Mouse (Mus musculus) liver, postnatal 0 days (tissue): ENCODE measurements around the gene Tex12. TPM values are rescaled to one million over a fixed set of nuclear protein-coding genes. Genes with fewer than 3 reads are reported as not detected.

Source experiments
- ATAC-seq: fragments of 200-750 bp; cut with Nextera tagmentation; 2 replicates; pipeline ENCODE4 v1.8.0; 2017; ENCODE audit warnings: mild to moderate bottlenecking, moderate library complexity
- DNase-seq: peaks from one replicate; pipeline ENCODE4 v3.0.0-alpha.2; 2016
- H3K27ac ChIP-seq: fragments of 300-500 bp; sonication (generic); 2 replicates; pipeline ENCODE4 v1.5.1; 2014; ENCODE audit warnings: antibody characterized with exemption, moderate library complexity, mild to moderate bottlenecking, low read depth
- H3K27me3 ChIP-seq: fragments of 300-500 bp; sonication (generic); 2 replicates; pipeline ENCODE4 v1.6.1; 2014; ENCODE audit warnings: low read length, control low read depth, mixed read lengths; ENCODE audit not compliant: insufficient read depth
- H3K36me3 ChIP-seq: fragments of 300-500 bp; sonication (generic); replicated peaks from 2 replicates; pipeline ENCODE4 v1.6.1; 2014; ENCODE audit warnings: mild to moderate bottlenecking, control low read depth, low read length, moderate library complexity, mixed read lengths; ENCODE audit not compliant: insufficient read depth
- H3K4me1 ChIP-seq: fragments of 300-500 bp; sonication (generic); 2 replicates; pipeline ENCODE4 v1.6.1; 2014; ENCODE audit warnings: antibody characterized with exemption, mild to moderate bottlenecking, control low read depth; ENCODE audit not compliant: insufficient read depth
- H3K4me2 ChIP-seq: fragments of 300-500 bp; sonication (generic); 2 replicates; pipeline ENCODE4 v1.6.1; 2014; ENCODE audit warnings: low read depth, mild to moderate bottlenecking, low read length, moderate library complexity, mixed read lengths
- H3K4me3 ChIP-seq: fragments of 300-500 bp; sonication (generic); 2 replicates; pipeline ENCODE4 v1.5.1; 2014; ENCODE audit warnings: low read depth, low read length
- H3K9ac ChIP-seq: fragments of 300-500 bp; sonication (generic); replicated peaks from 2 replicates; pipeline ENCODE4 v1.6.1; 2014; ENCODE audit warnings: mild to moderate bottlenecking, moderate library complexity
- H3K9me3 ChIP-seq: fragments of 300-500 bp; sonication (generic); 2 replicates; pipeline ENCODE4 v1.6.1; 2016; ENCODE audit warnings: mild to moderate bottlenecking, control low read depth, low read length, mixed read lengths
- CTCF ChIP-seq: sonication (generic); IDR thresholded peaks from 2 replicates; pipeline ENCODE4 v1.5.1; 2016; ENCODE audit warnings: antibody characterized with exemption, low read depth
- EP300 ChIP-seq: IDR thresholded peaks from 2 replicates; pipeline ENCODE4 v1.6.1; 2016; ENCODE audit warnings: antibody characterized with exemption, low read depth, mild to moderate bottlenecking
- WGBS: fragments of 180-500 bp; shearing (Covaris S2); extraction: QIAGEN DNeasy Blood & Tissue Kit; methylation state at CpG from one replicate; pipeline ENCODE4 v1.1.7; 2014; ENCODE audit not compliant: insufficient replicate concordance; 5-methylcytosine and 5-hydroxymethylcytosine counted together
- polyA plus RNA-seq: library from polyadenylated mRNA; unstranded; fragments of >200 nt; fragmentation: Nextera tagmentation; extraction: Ambion mirVana; gene quantifications from 2 replicates; pipeline ENCODE4 v1.2.1, GENCODE M21; 2015

The Tex12 gene
- polyA plus RNA-seq, 1 experiment from 2014 or later = not detected

DNA sequence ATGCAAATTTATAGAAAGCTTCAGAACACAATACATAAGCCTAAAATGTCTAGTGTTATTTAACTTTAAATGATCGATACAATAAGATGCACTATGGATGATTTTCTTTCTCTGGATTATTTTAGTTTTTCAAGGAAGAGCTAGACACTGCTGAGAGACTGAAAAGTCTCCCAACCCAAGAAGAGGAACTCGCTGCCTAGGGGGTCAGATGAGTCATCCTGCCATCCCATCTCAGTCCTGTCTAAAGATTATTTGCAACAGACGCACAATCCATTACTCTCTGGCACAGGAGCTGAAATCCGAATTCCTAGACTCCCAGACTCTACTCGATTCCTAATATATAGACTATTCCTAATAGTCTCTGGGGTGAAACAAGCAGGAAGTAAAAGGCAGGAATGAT is 8.9 kb downstream of the Tex12 start:
- 53% methylated on average over 5 of the region's 5 CpGs for WGBS
- Histone ChIP-seq H3K27me3 (no peaks in the 10 kb centered on the region), H3K4me1 (peaks cover 7% of the 10 kb centered on the region; the same call in 1 of the 2 replicates), H3K9ac (no peak overlapping the region), H3K4me3 (no peak overlapping the region), H3K4me2 (no peak overlapping the region), H3K27ac (no peak overlapping the region), H3K9me3 (no peaks in the 10 kb centered on the region), H3K36me3 (no peaks in the 10 kb centered on the region)
- no peak for DNase-seq
- no peak for ATAC-seq
- TF ChIP-seq EP300 (no peak), CTCF (no peak)

GRCm38 (mm10) chr9:50548936-50549335 is 12.2 kb downstream of the Tex12 start:
- H3K27me3 ChIP-seq = no peaks in the 10 kb centered on the region
- TF ChIP-seq EP300 (no peak), CTCF (no peak)
- ATAC-seq = no peak
- H3K9ac ChIP-seq = no peak overlapping the region
- no peak for DNase-seq
- no peak overlapping the region for H3K4me2 ChIP-seq
- no peak overlapping the region for H3K4me3 ChIP-seq
- peaks cover 4% of the 10 kb centered on the region; the same call in 1 of the 2 replicates for H3K4me1 ChIP-seq
- no peak overlapping the region for H3K27ac ChIP-seq
- H3K36me3 ChIP-seq = no peaks in the 10 kb centered on the region
- no peaks in the 10 kb centered on the region for H3K9me3 ChIP-seq
- WGBS = 71% methylated on average over 4 of the region's 4 CpGs

GRCm38 (mm10) chr9:50547859-50548478 is 13.2 kb downstream of the Tex12 start:
- Histone ChIP-seq H3K36me3 (no peaks in the 10 kb centered on the region), H3K4me2 (no peak overlapping the region; the same call in 1 of the 2 replicates), H3K27me3 (no peaks in the 10 kb centered on the region), H3K4me1 (no peaks in the 10 kb centered on the region), H3K27ac (no peak overlapping the region), H3K9me3 (no peaks in the 10 kb centered on the region), H3K9ac (no peak overlapping the region), H3K4me3 (no peak overlapping the region)
- no peak for DNase-seq
- 26% methylated on average over 5 of the region's 5 CpGs for WGBS
- ATAC-seq = no peak
- no peak for TF ChIP-seq CTCF
- no peak for TF ChIP-seq EP300

GRCm38 (mm10) chr9:50542401-50542800 is 18.7 kb downstream of the Tex12 start:
- H3K9ac ChIP-seq = no peak overlapping the region
- ATAC-seq (no peak), DNase-seq (no peak)
- TF ChIP-seq EP300 (no peak), CTCF (no peak)
- H3K4me3 ChIP-seq = no peak overlapping the region
- 69% methylated on average over 9 of the region's 9 CpGs for WGBS
- H3K4me2 ChIP-seq = no peak overlapping the region
- H3K4me1 ChIP-seq = no peaks in the 10 kb centered on the region
- no peaks in the 10 kb centered on the region for H3K36me3 ChIP-seq
- no peaks in the 10 kb centered on the region for H3K9me3 ChIP-seq
- no peaks in the 10 kb centered on the region for H3K27me3 ChIP-seq
- no peak overlapping the region for H3K27ac ChIP-seq

GRCm38 (mm10) chr9:50540170-50540569 is 21.0 kb downstream of the Tex12 start:
- H3K9me3 ChIP-seq = no peaks in the 10 kb centered on the region
- no peak for ATAC-seq
- H3K36me3 ChIP-seq = no peaks in the 10 kb centered on the region
- no peak for DNase-seq
- no peak overlapping the region; the same call in 1 of the 2 replicates for H3K4me2 ChIP-seq
- no peak overlapping the region for H3K27ac ChIP-seq
- no peak overlapping the region for H3K9ac ChIP-seq
- no peak for TF ChIP-seq CTCF
- no peak for TF ChIP-seq EP300
- no peaks in the 10 kb centered on the region for H3K4me1 ChIP-seq
- no peak overlapping the region for H3K4me3 ChIP-seq
- no peaks in the 10 kb centered on the region for H3K27me3 ChIP-seq
- 33% methylated on average over 7 of the region's 7 CpGs for WGBS

- no peak overlapping the region for H3K27ac ChIP-seq
- no peak for DNase-seq
- no peaks in the 10 kb centered on the region for H3K9me3 ChIP-seq
- H3K4me3 ChIP-seq = no peak overlapping the region
- H3K27me3 ChIP-seq = no peaks in the 10 kb centered on the region
- ATAC-seq = no peak
- 43% methylated on average over 4 of the region's 4 CpGs for WGBS
- no peaks in the 10 kb centered on the region for H3K36me3 ChIP-seq
- TF ChIP-seq EP300 (no peak), CTCF (no peak)
- no peak overlapping the region for H3K4me2 ChIP-seq
- peaks cover 5% of the 10 kb centered on the region; the same call in 1 of the 2 replicates for H3K4me1 ChIP-seq
- no peak overlapping the region for H3K9ac ChIP-seq
These were observed 23.8 kb downstream of the Tex12 start for GRCm38 (mm10) chr9:50537295-50537694.
